Mouse (Mus musculus) gonadal fat pad, adult 2 months (tissue): ENCODE measurements around the gene Pde5a. TPM values are rescaled to one million over a fixed set of nuclear protein-coding genes. Genes with fewer than 3 reads are reported as not detected.

ENCODE experiments used
- polyA plus RNA-seq: library from polyadenylated mRNA; depleted of rRNA; stranded (reverse); fragments of >200 nt; gene quantifications from 2 replicates; pipeline ENCODE4 v1.2.3, GENCODE M21; 2012; rRNA removed

Gene Pde5a
- polyA plus RNA-seq, 1 experiment = 2.6 TPM

Other genes starting within 250 kb of the Pde5a start
- gene Fnbp1l, start 109.2 kb upstream of the Pde5a start, polyA plus RNA-seq = 10.9 and 15.5 TPM in 2 replicates
- not detected in 2 replicates for gene Fabp2, start 166.1 kb downstream of the Pde5a start, polyA plus RNA-seq
- not detected in 2 replicates for gene Gm10959, start 190.4 kb downstream of the Pde5a start, polyA plus RNA-seq
- gene 1810037I17Rik, start 195.3 kb downstream of the Pde5a start, polyA plus RNA-seq = 67.0 and 84.7 TPM in 2 replicates